Mouse (Mus musculus) kidney, embryonic 15.5 days (tissue): ENCODE measurements around the gene Olfr194. TPM values are rescaled to one million over a fixed set of nuclear protein-coding genes. Genes with fewer than 3 reads are reported as not detected.

Source experiments
- ATAC-seq: fragments of 200-750 bp; cut with Nextera tagmentation; replicated peaks from 2 replicates; pipeline ENCODE4 v1.8.0; 2017; ENCODE audit warnings: moderate TSS enrichment; ENCODE audit not compliant: low FRiP score
- H3K27ac ChIP-seq: fragments of 300-500 bp; sonication (generic); 2 replicates; pipeline ENCODE4 v1.5.1; 2015; ENCODE audit warnings: mild to moderate bottlenecking, inconsistent platforms
- H3K27me3 ChIP-seq: fragments of 300-500 bp; sonication (generic); 2 replicates; pipeline ENCODE4 v1.6.1; 2015; ENCODE audit warnings: inconsistent platforms
- H3K36me3 ChIP-seq: fragments of 300-500 bp; sonication (generic); 2 replicates; pipeline ENCODE4 v1.6.1; 2015; ENCODE audit warnings: inconsistent platforms
- H3K4me1 ChIP-seq: fragments of 300-500 bp; sonication (generic); 2 replicates; pipeline ENCODE4 v1.6.1; 2015; ENCODE audit warnings: inconsistent platforms
- H3K4me2 ChIP-seq: fragments of 300-500 bp; sonication (generic); 2 replicates; pipeline ENCODE4 v1.6.1; 2015; ENCODE audit warnings: moderate library complexity, mild to moderate bottlenecking, inconsistent platforms
- H3K4me3 ChIP-seq: fragments of 300-500 bp; sonication (generic); replicated peaks from 2 replicates; pipeline ENCODE4 v1.5.1; 2015; ENCODE audit warnings: mild to moderate bottlenecking, inconsistent platforms
- H3K9ac ChIP-seq: fragments of 300-500 bp; sonication (generic); 2 replicates; pipeline ENCODE4 v1.6.1; 2015; ENCODE audit warnings: mild to moderate bottlenecking, inconsistent platforms
- H3K9me3 ChIP-seq: fragments of 300-500 bp; sonication (generic); replicated peaks from 2 replicates; pipeline ENCODE4 v1.6.1; 2016; ENCODE audit warnings: inconsistent platforms
- polyA plus RNA-seq: library from polyadenylated mRNA; unstranded; fragments of >200 nt; fragmentation: Nextera tagmentation; extraction: Ambion mirVana; gene quantifications from 2 replicates; pipeline ENCODE4 v1.2.1, GENCODE M21; 2015

Olfr194 gene
- polyA plus RNA-seq, 1 experiment from 2014 or later, result not detected

DNA sequence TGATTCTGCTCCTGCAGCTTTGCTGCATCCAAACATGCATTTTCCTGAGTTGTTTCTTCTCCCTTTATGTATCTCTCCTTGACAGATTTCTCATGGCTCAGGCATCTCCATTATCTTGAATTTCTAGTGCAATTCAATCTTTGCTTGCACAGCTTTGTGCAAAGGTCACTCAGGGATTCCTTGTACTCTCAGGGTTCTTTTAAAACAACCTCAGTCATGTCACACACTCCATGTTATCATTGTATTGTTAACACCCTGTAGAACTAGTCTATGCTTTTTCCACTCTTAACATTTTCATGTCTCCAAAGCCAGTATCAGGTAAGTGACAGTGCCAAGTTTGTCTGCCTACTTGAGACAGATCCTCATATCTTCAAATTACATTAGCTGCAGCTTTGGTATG lies 49.1 kb downstream of the Olfr194 start:
- no peak for ATAC-seq
- Histone ChIP-seq H3K4me3 (no peak overlapping the region), H3K27me3 (no peaks in the 10 kb centered on the region), H3K9ac (no peak overlapping the region), H3K36me3 (no peaks in the 10 kb centered on the region), H3K4me1 (no peaks in the 10 kb centered on the region), H3K27ac (no peak overlapping the region), H3K4me2 (no peak overlapping the region), H3K9me3 (no peaks in the 10 kb centered on the region)

Other genes with a start within 250 kb of the Olfr194 start
- not detected in 2 replicates for gene Olfr177, start 246.3 kb downstream of the Olfr194 start, polyA plus RNA-seq
- gene Olfr178, start 229.0 kb downstream of the Olfr194 start, polyA plus RNA-seq, result not detected in 2 replicates
- not detected in 2 replicates for gene Olfr181, start 192.3 kb downstream of the Olfr194 start, polyA plus RNA-seq
- not detected in 2 replicates for gene Olfr180, start 191.7 kb downstream of the Olfr194 start, polyA plus RNA-seq
- not detected in 2 replicates for gene Olfr183, start 125.7 kb downstream of the Olfr194 start, polyA plus RNA-seq
- gene Olfr186, start 90.8 kb downstream of the Olfr194 start, polyA plus RNA-seq, result not detected in 2 replicates
- gene Olfr187, start 81.3 kb downstream of the Olfr194 start, polyA plus RNA-seq, result not detected in 2 replicates
- gene Olfr190, start 43.1 kb downstream of the Olfr194 start, polyA plus RNA-seq, result not detected in 2 replicates
- gene Olfr191, start 31.2 kb downstream of the Olfr194 start, polyA plus RNA-seq, result not detected in 2 replicates
- gene Olfr193, start 9.2 kb downstream of the Olfr194 start, polyA plus RNA-seq, result not detected in 2 replicates
- 0.06 TPM in 1 of 2 replicates, not detected in the other for gene Olfr195, start 26.0 kb upstream of the Olfr194 start, polyA plus RNA-seq
- gene Olfr196, start 49.4 kb upstream of the Olfr194 start, polyA plus RNA-seq, result not detected in 2 replicates
- gene Olfr198, start 82.5 kb upstream of the Olfr194 start, polyA plus RNA-seq, result not detected in 2 replicates
- gene Olfr199, start 98.7 kb upstream of the Olfr194 start, polyA plus RNA-seq, result not detected in 2 replicates
- gene Olfr201, start 151.6 kb upstream of the Olfr194 start, polyA plus RNA-seq, result not detected in 2 replicates
- gene Olfr202, start 165.7 kb upstream of the Olfr194 start, polyA plus RNA-seq, result not detected in 2 replicates
- not detected in 2 replicates for gene Olfr203, start 177.8 kb upstream of the Olfr194 start, polyA plus RNA-seq
- gene Olfr204, start 197.2 kb upstream of the Olfr194 start, polyA plus RNA-seq, result not detected in 2 replicates
- not detected in 2 replicates for gene Olfr205, start 210.1 kb upstream of the Olfr194 start, polyA plus RNA-seq
- not detected in 2 replicates for gene Olfr206, start 228.2 kb upstream of the Olfr194 start, polyA plus RNA-seq
- not detected in 2 replicates for gene Olfr209, start 242.9 kb upstream of the Olfr194 start, polyA plus RNA-seq